18 mouse cellular contexts compared by ENCODE assay signal in the genomic region with DNA sequence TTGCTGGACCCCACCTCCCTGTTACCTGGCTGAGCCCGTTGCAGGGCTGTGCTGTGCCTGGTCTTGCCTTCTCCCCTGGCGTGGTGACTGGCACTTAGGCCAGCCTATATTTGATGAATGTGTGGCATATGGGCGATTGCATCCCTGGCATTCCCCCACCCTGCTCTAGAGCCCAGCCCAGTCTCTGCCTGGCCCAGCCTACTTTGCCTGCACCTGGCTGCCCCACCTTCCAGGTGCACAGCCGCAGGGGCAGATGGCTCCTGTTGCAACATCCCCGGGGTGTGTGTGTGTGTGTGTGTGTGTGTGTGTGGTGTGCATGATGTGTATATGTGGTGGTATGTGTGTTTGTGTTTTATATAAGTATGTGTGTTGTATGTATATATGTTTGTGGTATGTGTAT. TPM values are rescaled to one million over a fixed set of nuclear protein-coding genes. Genes with fewer than 3 reads are reported as not detected.
DNase-seq lines count a peak whose midpoint lies in the region; ATAC-seq and TF ChIP-seq lines count a peak whose summit lies in the region.
"Had no signal": no experiment of that assay in that cellular context is flagged by ENCODE, and none has a peak within 500 bp of the region (broad histone marks: within the 10 kb centered on the region; RNA-seq: fewer than 3 reads in every experiment).

No protein-coding gene starts in this region.

- H3K4me1 ChIP-seq in forebrain, embryonic 10.5 days: peaks cover 20% of the 10 kb centered on the region
- H3K4me1 ChIP-seq in forebrain, embryonic 16.5 days (replicated peaks; ENCODE audit: control insufficient read depth, insufficient read depth, low read length): peaks cover 4% of the 10 kb centered on the region; the same call in 1 of the 2 replicates
- no peaks in the 10 kb centered on the region for H3K4me1 ChIP-seq in intestine, embryonic 15.5 days (replicated peaks)
- no peaks in the 10 kb centered on the region for H3K4me1 ChIP-seq in stomach, postnatal 0 days (replicated peaks; ENCODE audit: control insufficient read depth, insufficient read depth)

- no peak for TF ChIP-seq CTCF in stomach, postnatal 0 days (IDR thresholded peaks at IDR 0.05; ENCODE audit: low read depth)

- no peak for TF ChIP-seq EP300 in stomach, postnatal 0 days (optimal IDR thresholded peaks at IDR 0.05)

- no peaks in the 10 kb centered on the region for H3K36me3 ChIP-seq in forebrain, embryonic 10.5 days (replicated peaks)
- H3K36me3 ChIP-seq in forebrain, embryonic 16.5 days (ENCODE audit: control insufficient read depth, insufficient read depth): no peaks in the 10 kb centered on the region
- H3K36me3 ChIP-seq in intestine, embryonic 15.5 days: no peaks in the 10 kb centered on the region
- no peaks in the 10 kb centered on the region for H3K36me3 ChIP-seq in stomach, postnatal 0 days (ENCODE audit: control insufficient read depth, insufficient read depth, low read length)
- H3K36me3 ChIP-seq: heart, embryonic 15.5 days; hindbrain, embryonic 10.5 days had no signal

- WGBS in forebrain, embryonic 10.5 days: 90% methylated on average over 5 of the region's 5 CpGs
- WGBS in forebrain, embryonic 16.5 days: 85% methylated on average over 5 of the region's 5 CpGs
- WGBS in intestine, embryonic 15.5 days: 61% methylated on average over 5 of the region's 5 CpGs
- WGBS in stomach, postnatal 0 days: 40% methylated on average over 5 of the region's 5 CpGs

- H3K9ac ChIP-seq in forebrain, embryonic 16.5 days (replicated peaks; ENCODE audit: low read depth, low read length): no peak overlapping the region
- no peak overlapping the region for H3K9ac ChIP-seq in intestine, embryonic 15.5 days
- H3K9ac ChIP-seq in stomach, postnatal 0 days (ENCODE audit: low read length): no peak overlapping the region
- H3K9ac ChIP-seq: forebrain, embryonic 13.5 days; heart, embryonic 15.5 days; hindbrain, embryonic 14.5 days had no signal

- ATAC-seq in forebrain, embryonic 16.5 days: no peak
- ATAC-seq in intestine, embryonic 15.5 days: peak; percentile 59; the same call in 1 of the 2 replicates
- peak; percentile 64 for ATAC-seq in stomach, postnatal 0 days (ENCODE audit: low FRiP score, low TSS enrichment)
- ATAC-seq: forebrain, embryonic 13.5 days had no signal

- no peaks in the 10 kb centered on the region for H3K9me3 ChIP-seq in forebrain, embryonic 10.5 days
- H3K9me3 ChIP-seq in forebrain, embryonic 16.5 days (ENCODE audit: control insufficient read depth, low read length): no peaks in the 10 kb centered on the region
- no peaks in the 10 kb centered on the region for H3K9me3 ChIP-seq in intestine, embryonic 15.5 days
- no peaks in the 10 kb centered on the region for H3K9me3 ChIP-seq in stomach, postnatal 0 days (ENCODE audit: control insufficient read depth, low read length)
- H3K9me3 ChIP-seq: forebrain, embryonic 13.5 days; heart, embryonic 15.5 days; hindbrain, embryonic 10.5 days had no signal

- H3K27me3 ChIP-seq in forebrain, embryonic 10.5 days (ENCODE audit: poor library complexity, severe bottlenecking): no peaks in the 10 kb centered on the region
- H3K27me3 ChIP-seq in forebrain, embryonic 16.5 days (replicated peaks; ENCODE audit: control insufficient read depth, insufficient read depth, low read length): no peaks in the 10 kb centered on the region
- H3K27me3 ChIP-seq in intestine, embryonic 15.5 days (replicated peaks): no peaks in the 10 kb centered on the region
- H3K27me3 ChIP-seq in stomach, postnatal 0 days (ENCODE audit: control insufficient read depth, insufficient read depth, low read length): no peaks in the 10 kb centered on the region
- H3K27me3 ChIP-seq: forebrain, embryonic 13.5 days; heart, embryonic 15.5 days had no signal

- H3K4me3 ChIP-seq in forebrain, embryonic 10.5 days: no peak overlapping the region
- H3K4me3 ChIP-seq in forebrain, embryonic 16.5 days (replicated peaks; ENCODE audit: low read length): no peak overlapping the region
- H3K4me3 ChIP-seq in intestine, embryonic 15.5 days (replicated peaks): no peak overlapping the region
- H3K4me3 ChIP-seq in stomach, postnatal 0 days (ENCODE audit: low read depth, low read length): no peak overlapping the region
- H3K4me3 ChIP-seq: forebrain, embryonic 13.5 days; heart, adult 2 months; heart, embryonic 15.5 days; hindbrain, embryonic 10.5 days had no signal

- 0 out of 2 replicates have a peak overlapping the region, but pooled peaks have one; percentile 1 for H3K27ac ChIP-seq in forebrain, embryonic 10.5 days
- no peak overlapping the region for H3K27ac ChIP-seq in forebrain, embryonic 16.5 days (ENCODE audit: low read length)
- H3K27ac ChIP-seq in intestine, embryonic 15.5 days: no peak overlapping the region
- H3K27ac ChIP-seq in stomach, postnatal 0 days (replicated peaks): peak overlapping the region; percentile 53; the same call in 1 of the 2 replicates
- H3K27ac ChIP-seq: forebrain, embryonic 13.5 days; heart, adult 2 months; heart, embryonic 15.5 days; hindbrain, embryonic 14.5 days had no signal

- DNase-seq in forebrain, embryonic 10.5 days (ENCODE audit: extremely low spot score, low spot score): no peak
- peak; percentile 54 for DNase-seq in urinary bladder, postnatal 14 days (ENCODE audit: low spot score)
- DNase-seq in urinary bladder, postnatal 25 days (ENCODE audit: low spot score): no peak
- DNase-seq in stomach, postnatal 0 days (ENCODE audit: low spot score): peak; percentile 47
- DNase-seq in frontal cortex, postnatal 36 days (ENCODE audit: low spot score in 2 of 2): no peak
- no peak for DNase-seq in cerebellum, adult 18-20 months
- DNase-seq: adrenal gland, postnatal 10 days; cerebellum, adult 11 months; cerebellum, adult 9-10 months; cerebellum, postnatal 25 days; heart, adult 2 months had no signal

- no peak overlapping the region for H3K4me2 ChIP-seq in forebrain, embryonic 16.5 days (ENCODE audit: low read length)
- no peak overlapping the region for H3K4me2 ChIP-seq in intestine, embryonic 15.5 days (replicated peaks)
- H3K4me2 ChIP-seq in stomach, postnatal 0 days (replicated peaks; ENCODE audit: low read depth): no peak overlapping the region
- H3K4me2 ChIP-seq: forebrain, embryonic 13.5 days; heart, embryonic 11.5 days; heart, embryonic 15.5 days; hindbrain, embryonic 14.5 days had no signal

RNA-seq across cellular contexts. Expression of gene Cstad, which starts 38.3 kb away (rescaled TPM):
- 0.35 TPM in 1 of 2 replicates, not detected in the other for polyA plus RNA-seq in forebrain, embryonic 10.5 days (2016; fragmentation: Nextera tagmentation; extraction: Ambion mirVana)
- polyA plus RNA-seq in forebrain, embryonic 16.5 days (2015; fragmentation: Nextera tagmentation; extraction: Ambion mirVana): 0.89 and 0.93 TPM in 2 replicates
- polyA plus RNA-seq in intestine, embryonic 15.5 days (2015; fragmentation: Nextera tagmentation; extraction: Ambion mirVana): 0.63 and 0.72 TPM in 2 replicates
- polyA plus RNA-seq in stomach, postnatal 0 days (2015; fragmentation: Nextera tagmentation; extraction: Ambion mirVana): 0.57 and 0.63 TPM in 2 replicates

Comparison
In these comparisons a context has a peak if more than half of its experiments do, and no peak if none do; other contexts are left out.
1. DNase-seq: peak in urinary bladder, postnatal 14 days (single experiment) and stomach, postnatal 0 days (single experiment); none in forebrain, embryonic 10.5 days (single experiment), urinary bladder, postnatal 25 days (single experiment), frontal cortex, postnatal 36 days (0 of 2) and cerebellum, adult 18-20 months (0 of 2).
2. H3K27ac ChIP-seq: peak in forebrain, embryonic 10.5 days (single experiment) and stomach, postnatal 0 days (single experiment); none in forebrain, embryonic 16.5 days (single experiment) and intestine, embryonic 15.5 days (single experiment).